Mouse (Mus musculus) ovary, adult 2 months (tissue): ENCODE measurements around the gene Zfand4. TPM values are rescaled to one million over a fixed set of nuclear protein-coding genes. Genes with fewer than 3 reads are reported as not detected.

ENCODE experiments used
- polyA plus RNA-seq: library from polyadenylated mRNA; depleted of rRNA; stranded (reverse); fragments of >200 nt; gene quantifications from 2 replicates; pipeline ENCODE4 v1.2.3, GENCODE M21; 2012; rRNA removed

The Zfand4 gene
- polyA plus RNA-seq, result 0.54 and 0.84 TPM in 2 replicates

DNA sequence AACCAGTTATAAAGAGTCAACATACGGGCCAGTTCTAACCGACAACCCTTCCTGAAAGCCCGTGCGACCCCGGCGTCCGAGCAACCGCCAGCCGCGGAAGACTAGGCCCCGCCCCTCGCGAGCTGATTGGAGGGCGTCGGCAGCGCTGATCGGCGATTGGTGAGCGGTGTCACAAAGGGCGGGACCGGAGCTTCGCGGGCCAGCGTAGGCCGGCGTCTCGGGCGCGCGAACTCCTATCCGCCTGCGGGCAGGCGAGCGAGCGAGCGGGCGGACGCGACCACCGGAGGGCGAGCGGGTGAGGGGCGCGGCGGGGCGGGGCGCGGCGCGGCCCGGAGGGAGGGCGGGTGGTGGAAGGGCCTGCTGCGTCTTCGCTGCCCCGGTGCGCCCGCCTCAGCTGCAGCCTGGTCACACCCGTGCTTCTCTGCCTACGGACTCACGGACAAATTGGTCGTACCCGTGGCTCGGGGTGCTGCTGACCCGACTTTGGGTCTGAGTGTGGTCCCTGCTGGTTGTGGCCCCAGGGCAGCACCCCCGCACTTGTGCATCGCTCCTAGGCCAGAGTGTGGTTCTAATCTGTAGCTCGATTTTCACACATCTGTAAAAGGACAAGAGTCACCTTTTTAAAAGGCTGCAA, at the start of gene Zfand4:
Zfand4 (plus strand) TSS at position 205 of the 634 bp plus-strand sequence.

GRCm38 (mm10) chr6:116337835-116338501, 73.9 kb downstream of the Zfand4 start, which contains the start of gene March8:
Gene March8, plus strand, starts transcription at chr6:116338024.

Other genes with a start within 250 kb of the Zfand4 start
- 8.9 and 9.8 TPM in 2 replicates for gene Tmcc1, start 70.7 kb upstream of the Zfand4 start, polyA plus RNA-seq
- 75.4 and 90.0 TPM in 2 replicates for gene Washc2, start 56.2 kb upstream of the Zfand4 start, polyA plus RNA-seq
- gene March8, start 73.8 kb downstream of the Zfand4 start, polyA plus RNA-seq, result 95.6 and 99.6 TPM in 2 replicates
- 1.1 and 1.4 TPM in 2 replicates for gene Alox5, start 197.0 kb downstream of the Zfand4 start, polyA plus RNA-seq
- gene Olfr211, start 224.9 kb downstream of the Zfand4 start, polyA plus RNA-seq, result not detected in 2 replicates
- not detected in 2 replicates for gene Olfr212, start 242.3 kb downstream of the Zfand4 start, polyA plus RNA-seq